Mouse (Mus musculus): Measurements from ENCODE around the gene Kng1. TPM values are rescaled to one million over a fixed set of nuclear protein-coding genes. Genes with fewer than 3 reads are reported as not detected.
"Not testable (repeated sequence)": the region's sequence is repeated elsewhere in the genome, so short reads cannot be mapped to it uniquely, and the experiment has no call there.

Kng1 gene
- polyA plus RNA-seq, 1 experiment from 2014 or later, result 151 TPM

DNA sequence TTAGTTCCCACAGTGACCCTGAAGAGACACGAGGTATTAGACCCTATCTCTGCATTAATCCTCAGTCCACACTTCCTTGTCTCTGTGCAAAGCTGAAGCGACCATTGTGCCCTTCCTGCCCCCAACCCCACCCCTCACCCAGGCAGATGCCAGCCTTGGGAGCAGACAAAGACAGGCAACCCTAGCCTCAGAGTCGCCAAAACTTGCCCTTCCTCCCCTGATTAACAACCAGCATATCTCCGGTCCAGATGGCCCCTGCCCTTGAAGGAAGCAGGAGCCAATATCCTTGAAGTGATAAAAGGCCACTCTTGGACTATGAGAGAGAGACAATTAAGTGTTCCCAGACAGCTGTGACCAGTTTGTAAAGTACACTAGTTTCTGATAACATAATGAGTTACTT is 16.8 kb upstream of the Kng1 start:
- no peaks in the 10 kb centered on the region for H3K9me3 ChIP-seq (replicated peaks)
- WGBS (ENCODE audit: insufficient replicate concordance), result 40% methylated on average over 4 of the region's 4 CpGs
- no peak overlapping the region for H3K4me3 ChIP-seq
- H3K9ac ChIP-seq, result no peak overlapping the region
- no peak overlapping the region for H3K27ac ChIP-seq
- H3K27me3 ChIP-seq (replicated peaks), result no peaks in the 10 kb centered on the region
- no peaks in the 10 kb centered on the region for H3K36me3 ChIP-seq
- no peak overlapping the region for H3K4me2 ChIP-seq
- no peak for ATAC-seq
- H3K4me1 ChIP-seq, result no peaks in the 10 kb centered on the region

DNA sequence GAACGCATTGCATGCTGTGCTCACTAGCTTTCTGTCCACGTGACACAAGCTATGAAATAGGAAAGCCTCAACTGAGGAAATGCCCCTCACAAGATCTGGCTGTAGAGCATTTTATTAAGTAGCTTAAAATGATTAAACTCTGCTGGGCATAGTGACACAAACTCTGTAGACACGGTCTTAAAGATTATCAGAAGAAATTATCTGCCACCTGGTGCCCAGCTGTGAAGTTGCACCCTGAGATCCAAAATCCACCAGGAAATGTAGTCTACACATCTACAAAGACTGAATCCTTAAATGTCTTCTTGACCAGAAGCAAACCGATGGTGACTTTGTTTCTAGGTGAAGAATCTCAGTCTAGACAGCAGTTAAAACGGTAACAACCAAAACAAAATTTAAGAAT is 11.3 kb upstream of the Kng1 start:
- no peak for ATAC-seq
- Histone ChIP-seq H3K27me3 (replicated peaks) (0 out of 2 replicates have a peak, but pooled peaks cover 7% of the 10 kb centered on the region), H3K4me2 (no peak overlapping the region), H3K4me1 (no peaks in the 10 kb centered on the region), H3K36me3 (no peaks in the 10 kb centered on the region), H3K27ac (no peak overlapping the region), H3K4me3 (no peak overlapping the region), H3K9me3 (replicated peaks) (no peaks in the 10 kb centered on the region), H3K9ac (no peak overlapping the region)
- 49% methylated on average over 5 of the region's 5 CpGs for WGBS (ENCODE audit: insufficient replicate concordance)

DNA sequence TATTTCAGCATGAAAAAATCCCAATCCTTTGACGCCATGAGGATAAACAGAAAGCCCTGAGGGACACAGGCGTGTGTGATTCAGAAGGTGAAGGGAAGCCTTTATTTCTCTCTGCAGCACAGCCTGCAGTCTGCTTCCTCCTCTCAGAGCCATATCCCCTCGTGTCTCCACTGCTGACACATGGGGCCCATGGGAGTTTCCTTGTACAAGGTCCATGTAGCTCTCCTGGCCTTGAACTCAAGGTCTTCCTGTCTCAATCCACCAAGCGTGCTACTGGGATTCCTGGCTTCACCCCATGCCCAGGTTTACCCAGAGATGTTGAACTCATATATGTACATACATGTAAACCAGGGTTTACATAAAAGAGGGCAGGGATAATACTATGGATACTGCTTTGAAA is 2.0 kb downstream of the Kng1 start:
- H3K9ac ChIP-seq; ATAC-seq; H3K9me3 ChIP-seq (replicated peaks); H3K27ac ChIP-seq; H3K4me1 ChIP-seq; H3K4me3 ChIP-seq; H3K36me3 ChIP-seq; H3K27me3 ChIP-seq (replicated peaks): not testable (repeated sequence)
- peak overlapping the region; percentile 36; the same call in 1 of the 2 replicates for H3K4me2 ChIP-seq
- 46% methylated on average over 4 of the region's 4 CpGs for WGBS (ENCODE audit: insufficient replicate concordance)

DNA sequence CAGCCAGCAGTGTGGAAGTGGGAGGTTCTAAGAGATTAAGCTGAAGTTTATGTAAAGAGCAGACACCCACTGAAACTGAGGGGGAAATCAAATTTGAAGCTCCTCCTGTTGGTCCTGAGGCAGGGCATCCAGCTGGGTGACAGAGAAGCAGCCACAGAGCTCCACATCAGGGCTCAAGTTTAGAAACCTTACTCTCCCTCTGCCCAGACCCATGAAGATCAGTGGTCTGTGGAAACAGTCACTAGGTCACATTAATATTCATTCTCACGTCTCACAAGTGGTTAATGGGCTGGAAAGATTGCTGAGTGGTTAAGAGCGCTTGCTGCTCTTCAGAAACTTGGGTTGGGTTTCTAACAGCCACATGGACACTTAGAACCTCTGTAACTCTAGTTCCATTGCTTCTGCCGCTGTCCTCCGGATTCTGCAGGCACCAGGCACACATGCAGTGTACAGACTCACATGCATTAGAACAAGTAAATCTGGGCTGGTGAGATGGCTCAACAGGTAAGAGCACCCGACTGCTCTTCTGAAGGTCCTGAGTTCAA is 3.2 kb downstream of the Kng1 start:
- not testable (repeated sequence) for H3K4me1 ChIP-seq; H3K9ac ChIP-seq; H3K36me3 ChIP-seq; H3K9me3 ChIP-seq (replicated peaks); H3K4me2 ChIP-seq; H3K27me3 ChIP-seq (replicated peaks); H3K4me3 ChIP-seq; H3K27ac ChIP-seq; ATAC-seq
- WGBS (ENCODE audit: insufficient replicate concordance), result 64% methylated on average over 5 of the region's 5 CpGs

DNA sequence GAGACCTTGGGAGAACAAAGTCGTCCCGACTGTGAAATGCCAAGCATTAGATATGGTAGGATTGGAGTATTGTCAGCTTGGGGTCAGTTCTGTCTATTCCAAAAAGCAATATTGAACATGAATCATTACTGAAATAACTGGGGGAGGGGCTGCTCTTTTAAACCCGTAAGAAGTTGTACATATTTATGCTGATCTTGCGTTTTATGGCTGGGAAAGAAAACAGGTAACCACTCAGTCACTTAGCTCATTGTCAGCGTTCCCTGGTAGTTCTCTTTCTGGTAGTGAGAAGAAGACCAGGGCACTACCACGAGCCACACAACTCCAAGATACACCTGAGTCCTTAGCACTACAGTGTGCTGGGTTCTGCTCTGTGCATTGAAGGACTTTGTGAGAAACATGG is 19.9 kb downstream of the Kng1 start:
- WGBS (ENCODE audit: insufficient replicate concordance), result 60% methylated on average over 6 of the region's 6 CpGs
- H3K9me3 ChIP-seq (replicated peaks); H3K27ac ChIP-seq; H3K4me3 ChIP-seq; H3K36me3 ChIP-seq; H3K4me1 ChIP-seq; H3K9ac ChIP-seq; H3K4me2 ChIP-seq; H3K27me3 ChIP-seq (replicated peaks); ATAC-seq: not testable (repeated sequence)

DNA sequence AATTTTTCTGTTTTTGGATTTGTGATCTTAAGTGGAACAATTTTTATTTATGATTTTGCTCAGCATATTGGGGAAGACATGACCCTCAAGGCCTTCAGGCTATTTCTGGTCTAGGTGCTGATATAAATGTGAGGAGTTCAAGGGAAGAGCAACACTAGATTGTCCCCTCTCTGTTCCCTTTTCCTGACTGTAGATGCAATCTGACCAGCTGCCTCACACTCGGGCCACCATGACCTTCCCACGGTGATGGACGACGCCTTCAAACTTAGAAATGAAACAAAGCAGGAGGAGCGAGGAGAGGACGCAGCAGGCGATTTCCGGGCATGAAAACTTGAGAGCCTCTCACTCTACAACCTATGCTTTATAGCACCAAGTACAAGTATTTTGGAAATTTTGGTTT is 29.5 kb downstream of the Kng1 start:
- H3K9me3 ChIP-seq (replicated peaks); H3K36me3 ChIP-seq; ATAC-seq; H3K4me3 ChIP-seq; H3K27me3 ChIP-seq (replicated peaks); H3K4me1 ChIP-seq; H3K4me2 ChIP-seq; H3K27ac ChIP-seq; H3K9ac ChIP-seq: not testable (repeated sequence)
- 54% methylated on average over 8 of the region's 8 CpGs for WGBS (ENCODE audit: insufficient replicate concordance)

DNA sequence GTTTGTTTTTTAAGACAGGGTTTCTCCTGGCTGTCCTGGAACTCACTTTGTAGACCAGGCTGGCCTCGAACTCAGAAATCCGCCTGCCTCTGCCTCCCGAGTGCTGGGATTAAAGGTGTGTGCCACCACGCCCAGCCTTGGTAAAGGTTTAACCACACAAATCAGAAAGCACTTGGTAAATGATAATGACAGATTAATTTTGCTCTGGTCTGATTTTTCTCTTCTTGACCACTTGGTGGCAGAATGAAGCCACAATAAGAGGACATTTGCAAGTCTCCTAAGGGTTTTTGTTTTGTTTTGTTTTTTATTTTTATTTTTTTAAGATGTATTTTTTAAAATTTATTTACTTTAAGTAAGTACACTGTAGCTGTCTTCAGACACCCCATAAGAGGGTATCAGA is 30.0 kb downstream of the Kng1 start:
- H3K9me3 ChIP-seq (replicated peaks); H3K36me3 ChIP-seq; H3K4me2 ChIP-seq; ATAC-seq; H3K27me3 ChIP-seq (replicated peaks); H3K9ac ChIP-seq; H3K4me1 ChIP-seq; H3K4me3 ChIP-seq; H3K27ac ChIP-seq: not testable (repeated sequence)
- WGBS (ENCODE audit: insufficient replicate concordance), result 20% methylated on average over 4 of the region's 4 CpGs

DNA sequence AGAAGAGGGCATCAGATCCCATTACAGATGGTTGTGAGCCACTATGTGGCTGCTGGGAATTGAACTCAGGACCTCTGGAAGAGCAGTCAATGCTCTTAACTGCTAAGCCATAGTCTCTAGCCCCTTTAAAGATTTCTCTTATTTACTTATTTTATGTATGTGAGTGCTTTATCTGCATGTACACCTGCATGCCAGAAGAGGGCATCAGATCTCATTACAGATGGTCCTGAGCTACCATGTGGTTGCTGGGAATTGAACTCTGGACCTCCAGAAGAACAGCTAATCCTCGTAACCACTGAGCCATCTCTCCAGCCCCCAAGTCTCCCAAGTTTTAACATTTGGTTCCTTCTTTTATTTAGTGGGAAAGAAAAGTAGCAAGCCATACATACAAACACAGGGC is 30.8 kb downstream of the Kng1 start:
- H3K9me3 ChIP-seq (replicated peaks); H3K36me3 ChIP-seq; H3K27me3 ChIP-seq (replicated peaks); H3K9ac ChIP-seq; H3K27ac ChIP-seq; H3K4me3 ChIP-seq; ATAC-seq; H3K4me2 ChIP-seq; H3K4me1 ChIP-seq: not testable (repeated sequence)
- WGBS (ENCODE audit: insufficient replicate concordance), result 60% methylated on average over 1 of the region's 1 CpGs

DNA sequence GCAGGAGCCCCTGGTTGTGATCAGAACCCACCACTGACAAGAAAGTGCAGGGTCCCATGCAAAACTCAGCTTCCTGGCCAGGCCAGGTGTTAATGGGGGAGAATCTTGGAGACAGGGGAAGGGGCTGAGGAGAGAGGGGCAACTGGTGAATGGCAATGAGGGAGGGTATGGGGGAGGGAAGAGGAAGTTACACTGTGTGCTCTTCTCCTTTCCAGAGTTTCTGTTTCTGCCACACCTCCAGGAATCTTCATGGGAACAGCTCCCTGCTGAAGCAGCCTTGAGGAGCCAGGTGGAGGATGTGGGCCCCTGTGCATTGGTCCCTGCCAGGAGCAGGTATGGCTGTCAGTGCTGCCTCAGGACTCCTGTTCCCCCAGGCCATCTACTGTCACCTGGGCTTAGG is 33.7 kb downstream of the Kng1 start:
- H3K9me3 ChIP-seq (replicated peaks); H3K4me2 ChIP-seq; H3K4me3 ChIP-seq; H3K36me3 ChIP-seq; H3K9ac ChIP-seq; ATAC-seq; H3K27me3 ChIP-seq (replicated peaks); H3K4me1 ChIP-seq; H3K27ac ChIP-seq: not testable (repeated sequence)

DNA sequence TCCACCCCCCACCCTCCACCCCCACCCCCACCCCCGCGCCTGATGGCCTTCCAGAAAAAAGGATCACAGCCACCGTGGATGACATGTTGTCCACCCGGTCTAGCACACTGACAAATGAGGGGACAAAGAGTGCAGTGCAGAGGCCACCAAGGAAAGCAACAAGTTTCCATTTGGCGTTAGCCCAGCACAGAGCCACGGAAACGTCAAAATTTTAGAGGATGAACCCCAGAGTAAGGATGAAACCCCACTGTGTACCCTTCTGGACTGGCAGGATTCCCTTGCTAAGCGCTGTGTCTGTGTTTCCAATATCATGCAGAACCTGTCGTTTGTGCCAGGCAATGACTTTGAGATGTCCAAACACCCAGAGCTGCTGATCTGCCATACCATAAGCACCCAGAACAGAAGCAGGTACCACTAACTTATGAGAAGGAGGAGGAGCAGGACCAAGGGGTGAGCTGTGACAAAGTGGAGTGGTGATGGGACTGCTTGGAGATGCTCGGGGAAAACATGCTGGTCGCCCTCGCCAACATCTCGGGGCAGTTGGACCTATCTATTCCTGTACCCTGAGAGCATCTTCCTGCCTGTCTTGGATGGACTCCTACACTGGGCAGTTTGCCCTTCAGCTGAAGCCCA is 35.8 kb downstream of the Kng1 start:
- no peaks in the 10 kb centered on the region for H3K36me3 ChIP-seq
- no peak overlapping the region for H3K4me3 ChIP-seq
- H3K27me3 ChIP-seq (replicated peaks), result no peaks in the 10 kb centered on the region
- 63% methylated on average over 13 of the region's 13 CpGs for WGBS (ENCODE audit: insufficient replicate concordance)
- H3K4me1 ChIP-seq, result no peaks in the 10 kb centered on the region
- H3K27ac ChIP-seq, result no peak overlapping the region
- ATAC-seq, result no peak
- H3K4me2 ChIP-seq, result no peak overlapping the region
- H3K9me3 ChIP-seq (replicated peaks), result no peaks in the 10 kb centered on the region
- H3K9ac ChIP-seq, result no peak overlapping the region

DNA sequence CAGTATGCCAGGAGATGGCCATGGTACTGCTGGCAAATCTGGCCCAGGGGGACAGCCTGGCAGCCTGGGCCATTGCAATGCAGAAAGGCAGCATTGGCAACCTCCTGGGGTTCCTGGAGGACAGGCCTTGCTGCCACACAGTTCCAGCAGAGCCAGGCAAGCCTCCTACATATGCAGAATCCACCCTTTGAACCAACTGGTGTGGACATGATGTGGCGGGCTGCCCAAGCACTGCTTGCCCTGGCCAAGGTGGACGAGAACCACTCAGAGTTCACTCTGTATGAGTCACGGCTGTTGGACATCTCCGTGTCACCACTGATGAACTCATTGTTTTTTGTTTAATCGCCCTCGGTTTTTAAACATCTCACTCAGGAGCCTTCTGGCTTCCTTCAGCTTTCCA is 36.5 kb downstream of the Kng1 start:
- ATAC-seq, result no peak
- Histone ChIP-seq H3K9me3 (replicated peaks) (no peaks in the 10 kb centered on the region), H3K36me3 (no peaks in the 10 kb centered on the region), H3K9ac (no peak overlapping the region), H3K4me2 (no peak overlapping the region), H3K27me3 (replicated peaks) (no peaks in the 10 kb centered on the region), H3K27ac (no peak overlapping the region), H3K4me3 (no peak overlapping the region), H3K4me1 (no peaks in the 10 kb centered on the region)
- WGBS (ENCODE audit: insufficient replicate concordance), result 77% methylated on average over 6 of the region's 6 CpGs

DNA sequence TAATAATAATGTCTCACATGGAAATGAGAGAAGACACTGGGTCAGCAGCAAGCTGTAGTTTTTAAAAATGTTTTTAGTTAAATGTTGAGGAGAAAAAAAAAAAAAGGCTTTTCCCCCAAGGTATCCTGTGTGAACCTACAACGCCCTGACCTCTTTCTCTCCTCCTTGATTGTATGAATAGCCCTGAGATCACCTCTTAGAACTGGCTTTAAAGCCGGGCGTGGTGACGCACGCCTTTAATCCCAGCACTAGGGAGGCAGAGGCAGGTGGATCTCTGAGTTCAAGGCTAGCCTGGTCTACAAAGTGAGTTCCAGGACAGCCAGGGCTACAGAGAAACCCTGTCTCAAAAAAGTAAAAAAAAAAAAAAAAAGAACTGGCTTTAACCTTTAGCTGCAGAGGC is 37.9 kb downstream of the Kng1 start:
- WGBS (ENCODE audit: insufficient replicate concordance), result 77% methylated on average over 5 of the region's 5 CpGs

DNA sequence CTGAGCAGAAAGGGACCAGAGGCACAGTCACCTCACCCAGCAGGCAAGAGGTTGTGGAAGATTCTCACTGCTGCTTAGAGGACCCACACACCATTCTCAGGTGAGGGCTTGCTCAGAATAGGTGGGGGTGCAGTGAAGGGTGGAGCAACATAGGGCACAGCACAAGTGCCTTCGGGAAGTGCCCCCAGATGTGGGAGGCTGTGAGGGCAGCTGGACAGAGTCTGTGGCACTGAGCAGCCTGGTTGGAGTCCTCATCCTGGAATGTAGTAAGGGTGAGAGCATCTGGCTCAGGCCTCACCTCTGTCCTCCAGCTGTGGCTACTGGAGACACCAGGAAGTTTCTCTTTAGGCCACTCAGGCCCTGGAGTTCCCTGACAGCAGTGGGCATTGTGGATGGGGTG is 39.2 kb downstream of the Kng1 start:
- H3K4me1 ChIP-seq, result peaks cover 20% of the 10 kb centered on the region
- H3K4me2 ChIP-seq; H3K4me3 ChIP-seq; H3K9me3 ChIP-seq (replicated peaks); H3K9ac ChIP-seq; H3K36me3 ChIP-seq; H3K27me3 ChIP-seq (replicated peaks); ATAC-seq; H3K27ac ChIP-seq: not testable (repeated sequence)
- 73% methylated on average over 1 of the region's 1 CpGs for WGBS (ENCODE audit: insufficient replicate concordance)

More for the DNA sequence above, 37.9 kb downstream of the Kng1 start:
- ATAC-seq; H3K4me3 ChIP-seq; H3K36me3 ChIP-seq; H3K27ac ChIP-seq; H3K4me2 ChIP-seq; H3K27me3 ChIP-seq (replicated peaks); H3K9me3 ChIP-seq (replicated peaks); H3K9ac ChIP-seq: not testable (repeated sequence)
- peaks cover 11% of the 10 kb centered on the region for H3K4me1 ChIP-seq
